Mouse (Mus musculus) kidney, embryonic 15.5 days (tissue): ENCODE results near the gene Rasgrp2. TPM values are rescaled to one million over a fixed set of nuclear protein-coding genes. Genes with fewer than 3 reads are reported as not detected.

Source experiments
- ATAC-seq: fragments of 200-750 bp; cut with Nextera tagmentation; replicated peaks from 2 replicates; pipeline ENCODE4 v1.8.0; 2017; ENCODE audit warnings: moderate TSS enrichment; ENCODE audit not compliant: low FRiP score
- H3K27ac ChIP-seq: fragments of 300-500 bp; sonication (generic); 2 replicates; pipeline ENCODE4 v1.5.1; 2015; ENCODE audit warnings: mild to moderate bottlenecking, inconsistent platforms
- H3K27me3 ChIP-seq: fragments of 300-500 bp; sonication (generic); 2 replicates; pipeline ENCODE4 v1.6.1; 2015; ENCODE audit warnings: inconsistent platforms
- H3K36me3 ChIP-seq: fragments of 300-500 bp; sonication (generic); 2 replicates; pipeline ENCODE4 v1.6.1; 2015; ENCODE audit warnings: inconsistent platforms
- H3K4me1 ChIP-seq: fragments of 300-500 bp; sonication (generic); 2 replicates; pipeline ENCODE4 v1.6.1; 2015; ENCODE audit warnings: inconsistent platforms
- H3K4me2 ChIP-seq: fragments of 300-500 bp; sonication (generic); 2 replicates; pipeline ENCODE4 v1.6.1; 2015; ENCODE audit warnings: moderate library complexity, mild to moderate bottlenecking, inconsistent platforms
- H3K4me3 ChIP-seq: fragments of 300-500 bp; sonication (generic); replicated peaks from 2 replicates; pipeline ENCODE4 v1.5.1; 2015; ENCODE audit warnings: mild to moderate bottlenecking, inconsistent platforms
- H3K9ac ChIP-seq: fragments of 300-500 bp; sonication (generic); 2 replicates; pipeline ENCODE4 v1.6.1; 2015; ENCODE audit warnings: mild to moderate bottlenecking, inconsistent platforms
- H3K9me3 ChIP-seq: fragments of 300-500 bp; sonication (generic); replicated peaks from 2 replicates; pipeline ENCODE4 v1.6.1; 2016; ENCODE audit warnings: inconsistent platforms
- WGBS: fragments of 180-500 bp; shearing (Covaris S2); methylation state at CpG from one replicate; pipeline ENCODE4 v1.1.7; 2015; ENCODE audit warnings: mixed read lengths; 5-methylcytosine and 5-hydroxymethylcytosine counted together
- polyA plus RNA-seq: library from polyadenylated mRNA; unstranded; fragments of >200 nt; fragmentation: Nextera tagmentation; extraction: Ambion mirVana; gene quantifications from 2 replicates; pipeline ENCODE4 v1.2.1, GENCODE M21; 2015

Gene Rasgrp2
- polyA plus RNA-seq, 1 experiment from 2014 or later: 97.6 TPM

GRCm38 (mm10) chr19:6452030-6452494 lies 52.9 kb downstream of the Rasgrp2 start:
- Histone ChIP-seq H3K9me3 (no peaks in the 10 kb centered on the region), H3K4me2 (peak overlapping the region; percentile 8; the same call in 1 of the 2 replicates), H3K27me3 (0 out of 2 replicates have a peak, but pooled peaks cover 2% of the 10 kb centered on the region), H3K4me3 (no peak overlapping the region), H3K27ac (peak overlapping the region; percentile 11; the same call in 1 of the 2 replicates), H3K4me1 (peaks cover 27% of the 10 kb centered on the region), H3K9ac (no peak overlapping the region), H3K36me3 (no peaks in the 10 kb centered on the region)
- WGBS: 28% methylated on average over 6 of the region's 6 CpGs
- ATAC-seq: peak; percentile 72

GRCm38 (mm10) chr19:6452672-6453310 lies 53.7 kb downstream of the Rasgrp2 start:
- Histone ChIP-seq H3K4me1 (peaks cover 21% of the 10 kb centered on the region), H3K9ac (no peak overlapping the region), H3K9me3 (no peaks in the 10 kb centered on the region), H3K4me2 (no peak overlapping the region), H3K27me3 (0 out of 2 replicates have a peak, but pooled peaks cover 2% of the 10 kb centered on the region), H3K36me3 (no peaks in the 10 kb centered on the region), H3K27ac (no peak overlapping the region), H3K4me3 (no peak overlapping the region)
- ATAC-seq: no peak
- WGBS: 56% methylated on average over 9 of the region's 9 CpGs

GRCm38 (mm10) chr19:6453349-6453748 lies 54.2 kb downstream of the Rasgrp2 start:
- ATAC-seq: no peak
- 0 out of 2 replicates have a peak, but pooled peaks cover 2% of the 10 kb centered on the region for H3K27me3 ChIP-seq
- H3K4me2 ChIP-seq: no peak overlapping the region
- no peaks in the 10 kb centered on the region for H3K9me3 ChIP-seq
- H3K36me3 ChIP-seq: no peaks in the 10 kb centered on the region
- H3K27ac ChIP-seq: no peak overlapping the region
- H3K4me1 ChIP-seq: peaks cover 15% of the 10 kb centered on the region
- H3K9ac ChIP-seq: no peak overlapping the region
- WGBS: 87% methylated on average over 8 of the region's 8 CpGs
- H3K4me3 ChIP-seq: no peak overlapping the region

GRCm38 (mm10) chr19:6454041-6454720 lies 55.0 kb downstream of the Rasgrp2 start:
- Histone ChIP-seq H3K4me2 (no peak overlapping the region), H3K9ac (no peak overlapping the region), H3K4me1 (peaks cover 7% of the 10 kb centered on the region), H3K27ac (no peak overlapping the region), H3K9me3 (no peaks in the 10 kb centered on the region), H3K4me3 (no peak overlapping the region), H3K36me3 (no peaks in the 10 kb centered on the region), H3K27me3 (no peaks in the 10 kb centered on the region)
- WGBS: 74% methylated on average over 10 of the region's 10 CpGs
- no peak for ATAC-seq

GRCm38 (mm10) chr19:6459504-6459903 lies 60.4 kb downstream of the Rasgrp2 start:
- H3K27me3 ChIP-seq: no peaks in the 10 kb centered on the region
- no peak overlapping the region for H3K4me3 ChIP-seq
- whole genome bisulfite sequencing: 79% methylated on average over 6 of the region's 6 CpGs
- no peak for ATAC-seq
- H3K27ac ChIP-seq: no peak overlapping the region
- H3K4me2 ChIP-seq: no peak overlapping the region
- H3K9ac ChIP-seq: no peak overlapping the region
- H3K4me1 ChIP-seq: peaks cover 10% of the 10 kb centered on the region
- H3K9me3 ChIP-seq: no peaks in the 10 kb centered on the region
- no peaks in the 10 kb centered on the region for H3K36me3 ChIP-seq

- Histone ChIP-seq H3K9ac (no peak overlapping the region), H3K4me1 (peaks cover 25% of the 10 kb centered on the region), H3K9me3 (no peaks in the 10 kb centered on the region), H3K27ac (no peak overlapping the region), H3K4me3 (no peak overlapping the region), H3K4me2 (no peak overlapping the region), H3K36me3 (no peaks in the 10 kb centered on the region), H3K27me3 (no peaks in the 10 kb centered on the region)
- 52% methylated on average over 6 of the region's 6 CpGs for WGBS
- ATAC-seq: no peak
Observed at GRCm38 (mm10) chr19:6462841-6463240, 63.7 kb downstream of the Rasgrp2 start.

GRCm38 (mm10) chr19:6464306-6465071 lies 65.3 kb downstream of the Rasgrp2 start:
- H3K4me1 ChIP-seq: peaks cover 29% of the 10 kb centered on the region
- 47% methylated on average over 10 of the region's 10 CpGs for WGBS
- no peak overlapping the region for H3K4me2 ChIP-seq
- no peaks in the 10 kb centered on the region for H3K36me3 ChIP-seq
- 0 out of 2 replicates have a peak overlapping the region, but pooled peaks have one; percentile 13 for H3K27ac ChIP-seq
- H3K27me3 ChIP-seq: no peaks in the 10 kb centered on the region
- ATAC-seq: 0 out of 2 replicates have a peak, but pooled peaks have one; percentile 33
- H3K4me3 ChIP-seq: no peak overlapping the region
- no peaks in the 10 kb centered on the region for H3K9me3 ChIP-seq
- H3K9ac ChIP-seq: no peak overlapping the region

Other genes with a start within 250 kb of the Rasgrp2 start
- not detected in 2 replicates for gene Majin, start 215.0 kb upstream of the Rasgrp2 start, polyA plus RNA-seq
- gene Gpha2, start 173.0 kb upstream of the Rasgrp2 start, polyA plus RNA-seq: 0.39 and 0.74 TPM in 2 replicates
- gene Ppp2r5b, start 163.5 kb upstream of the Rasgrp2 start, polyA plus RNA-seq: 22.9 and 27.6 TPM in 2 replicates
- gene Atg2a, start 157.7 kb upstream of the Rasgrp2 start, polyA plus RNA-seq: 9.8 and 12.1 TPM in 2 replicates
- gene Ehd1, start 122.6 kb upstream of the Rasgrp2 start, polyA plus RNA-seq: 67.8 and 81.8 TPM in 2 replicates
- 0.78 and 1.0 TPM in 2 replicates for gene Cdc42bpg, start 92.9 kb upstream of the Rasgrp2 start, polyA plus RNA-seq
- gene Men1, start 64.4 kb upstream of the Rasgrp2 start, polyA plus RNA-seq: 82.1 and 91.8 TPM in 2 replicates
- 18.7 and 21.9 TPM in 2 replicates for gene Map4k2, start 58.2 kb upstream of the Rasgrp2 start, polyA plus RNA-seq
- 155 and 165 TPM in 2 replicates for gene Sf1, start 35.6 kb upstream of the Rasgrp2 start, polyA plus RNA-seq
- 28.2 and 30.4 TPM in 2 replicates for gene Pygm, start 14.9 kb upstream of the Rasgrp2 start, polyA plus RNA-seq
- gene Nrxn2, start 19.4 kb downstream of the Rasgrp2 start, polyA plus RNA-seq: 6.3 TPM in 2 replicates
- gene Slc22a12, start 143.7 kb downstream of the Rasgrp2 start, polyA plus RNA-seq: 14.1 and 16.3 TPM in 2 replicates